Mouse (Mus musculus): ENCODE measurements around the gene Oasl2.

GRCm38 (mm10) chr5:114926753-114927152, 30.0 kb downstream of the Oasl2 start:
- TF ChIP-seq CTCF (conservative IDR thresholded peaks at IDR 0.05; ENCODE audit: insufficient read depth, insufficient read length, low read depth, low read length) (no peak), POLR2A (IDR thresholded peaks at IDR 0.05; ENCODE audit: low read depth, low read length) (no peak)

Measured in kidney, adult 2 months (tissue).